Mouse (Mus musculus): ENCODE measurements around the gene Gm12355.

DNA sequence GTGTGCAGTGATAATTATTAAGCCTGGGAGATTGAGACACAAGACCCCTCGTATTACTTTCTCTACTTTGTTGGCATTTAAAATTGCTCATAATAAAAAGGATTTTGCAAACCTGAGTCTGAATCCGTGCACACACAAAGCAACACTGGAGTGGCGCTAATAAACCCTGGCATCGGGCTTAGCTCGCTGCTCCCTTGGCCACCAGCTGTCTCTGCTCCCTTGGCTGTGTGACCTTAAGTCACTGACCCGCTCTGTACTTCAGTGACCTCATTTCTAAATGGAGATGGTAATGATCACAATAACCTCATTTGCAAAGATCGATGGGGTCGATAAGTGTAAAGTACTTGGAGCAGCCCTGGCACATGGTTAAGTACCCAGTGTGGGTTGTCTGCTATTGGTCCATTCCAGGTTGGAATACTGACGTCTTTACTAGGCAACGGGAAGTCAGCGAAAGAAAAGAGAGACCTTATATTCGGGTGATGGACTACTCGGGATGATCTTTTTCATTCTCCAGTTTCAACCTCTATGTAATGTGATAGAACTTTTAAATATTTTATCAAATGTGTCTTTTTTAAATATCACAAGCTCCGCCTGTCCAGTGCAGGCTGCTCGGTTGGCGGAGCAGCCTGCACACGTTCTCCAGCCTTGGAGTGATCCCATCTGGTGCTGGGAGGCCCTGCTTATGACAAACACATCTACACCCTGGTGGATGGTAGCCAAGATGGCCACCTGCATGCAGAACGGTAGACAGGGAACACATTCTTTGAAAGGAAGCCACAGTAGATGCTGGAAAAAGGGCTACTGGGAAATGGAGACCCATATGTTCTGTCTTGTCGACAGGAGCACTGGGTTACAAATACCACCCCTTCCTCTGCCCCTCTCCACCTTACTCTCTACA lies 34.7 kb downstream of the Gm12355 start:
- TF ChIP-seq POLR2A (IDR thresholded peaks at IDR 0.05; ENCODE audit: insufficient read depth, low read depth, low read length) (no peak), CTCF (IDR thresholded peaks at IDR 0.05; ENCODE audit: insufficient read depth, low read depth, low read length) (no peak)

Measured in olfactory bulb, adult 2 months (tissue).